Mouse (Mus musculus) lung, postnatal 14 days (tissue): Measurements from ENCODE around the gene Tmem232.
"Not testable (repeated sequence)": the region's sequence is repeated elsewhere in the genome, so short reads cannot be mapped to it uniquely, and the experiment has no call there.

Experiments
- DNase-seq: peaks from one replicate; pipeline ENCODE4 v3.0.0; 2021

Tmem232 gene

GRCm38 (mm10) chr17:65513517-65513916 is 27.1 kb downstream of the Tmem232 start:
- no peak for DNase-seq

DNA sequence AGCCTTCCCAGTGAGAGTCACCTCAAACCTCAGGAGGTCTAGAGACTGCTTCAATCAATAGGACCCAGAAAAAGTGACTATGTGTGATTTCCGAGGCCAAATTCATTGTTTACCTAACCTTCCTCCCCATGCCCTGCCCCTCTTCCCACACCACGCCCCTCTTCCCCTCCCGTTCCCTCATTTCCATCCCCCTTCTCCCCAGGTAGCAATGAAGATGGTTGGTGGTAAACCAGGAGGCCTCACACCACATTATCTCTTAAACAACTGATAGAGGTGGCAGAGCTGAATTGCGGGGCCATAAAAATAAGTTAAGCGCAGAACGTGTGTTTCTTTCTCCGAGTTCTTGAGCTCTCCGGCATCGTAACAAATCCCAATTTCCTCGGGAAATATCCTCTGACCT is 55.9 kb downstream of the Tmem232 start:
- no peak for DNase-seq

DNA sequence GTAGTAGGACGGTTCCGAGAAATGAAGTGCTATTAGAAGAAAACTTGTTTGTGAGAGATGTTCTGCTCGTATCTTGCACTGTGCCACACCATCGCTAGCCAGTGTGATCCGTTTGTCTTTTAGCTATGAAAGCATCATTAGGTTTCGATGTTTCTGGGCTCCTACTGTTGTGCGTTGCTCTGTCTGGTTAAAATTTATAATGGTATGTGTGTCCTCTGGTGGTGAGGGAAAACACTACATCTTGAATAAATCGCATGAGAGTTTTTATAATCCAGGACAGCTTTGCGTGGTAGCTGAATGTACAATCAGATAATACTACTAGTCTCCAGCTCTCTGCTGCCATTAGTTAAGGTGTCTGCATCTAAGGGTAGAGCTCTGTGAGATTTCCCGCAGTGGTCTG is 63.8 kb downstream of the Tmem232 start:
- DNase-seq, result no peak

DNA sequence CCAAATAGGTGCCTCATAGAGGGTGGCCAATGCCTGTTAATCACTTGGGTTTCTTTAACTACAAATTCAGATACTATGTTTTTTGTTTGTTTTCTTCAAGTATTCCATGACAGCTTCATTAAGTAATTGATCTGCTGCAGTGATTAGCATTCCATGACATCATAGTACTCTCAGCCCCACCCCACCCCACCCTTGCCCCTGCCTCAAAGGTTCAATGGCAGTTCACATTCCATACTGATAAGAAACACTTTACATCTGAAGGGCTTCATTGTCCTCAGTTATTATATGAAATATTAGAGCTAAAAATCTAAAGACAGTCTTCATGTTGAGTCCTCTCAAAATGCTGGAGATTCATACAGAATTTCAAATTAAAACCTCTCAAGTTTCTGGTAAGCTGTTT is 89.8 kb downstream of the Tmem232 start:
- no peak for DNase-seq

- DNase-seq, result not testable (repeated sequence)
Observed at GRCm38 (mm10) chr17:65437906-65438305, 102.7 kb downstream of the Tmem232 start.

DNA sequence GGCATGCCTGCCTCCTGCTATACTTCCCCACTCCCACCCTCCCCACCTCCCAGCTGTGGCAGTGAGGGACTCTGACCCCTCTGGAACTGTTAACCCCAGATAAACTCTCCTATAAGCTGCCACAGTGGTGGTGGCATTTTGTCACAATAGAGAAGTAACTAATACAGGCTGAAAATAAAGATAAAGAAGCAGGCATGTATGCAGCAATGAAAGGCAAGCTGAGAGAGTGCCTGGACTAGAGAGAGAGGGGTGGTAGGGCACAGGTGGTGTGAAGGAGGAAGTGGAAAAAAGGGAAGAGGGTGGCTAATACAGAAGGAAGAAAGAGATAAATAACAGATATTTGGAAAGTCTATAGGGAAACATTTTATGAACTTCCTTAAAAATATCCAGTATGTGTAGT is 121.5 kb downstream of the Tmem232 start:
- no peak for DNase-seq

DNA sequence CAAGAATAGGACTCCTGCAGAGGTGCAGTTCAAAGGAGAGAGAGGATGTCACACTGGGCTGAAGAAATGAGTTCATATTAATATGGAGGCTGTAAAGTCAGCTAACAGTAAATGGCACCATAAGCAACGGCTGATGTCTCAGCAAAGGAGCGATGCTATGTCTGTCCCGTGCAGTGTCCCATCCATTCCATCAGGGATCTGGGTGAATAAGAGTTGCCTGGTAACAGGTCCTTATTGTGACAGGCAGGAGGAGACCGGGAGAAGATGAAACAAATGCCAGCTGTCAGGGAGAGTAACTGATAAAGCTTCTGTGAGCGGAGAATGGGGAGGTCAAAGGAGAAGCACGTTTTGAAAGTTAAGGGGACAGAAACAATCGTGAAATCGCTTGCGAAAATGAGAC is 135.3 kb downstream of the Tmem232 start:
- no peak for DNase-seq

GRCm38 (mm10) chr17:65400914-65401313 is 139.7 kb downstream of the Tmem232 start:
- no peak for DNase-seq

GRCm38 (mm10) chr17:65384411-65384962 is 156.1 kb downstream of the Tmem232 start:
- DNase-seq, result no peak

- peak; percentile 11 for DNase-seq
Observed at GRCm38 (mm10) chr17:65370034-65370780, 170.4 kb downstream of the Tmem232 start.

- no peak for DNase-seq
Observed at GRCm38 (mm10) chr17:65365535-65366254, 174.9 kb downstream of the Tmem232 start.

GRCm38 (mm10) chr17:65351836-65352235 is 188.7 kb downstream of the Tmem232 start:
- no peak for DNase-seq

DNA sequence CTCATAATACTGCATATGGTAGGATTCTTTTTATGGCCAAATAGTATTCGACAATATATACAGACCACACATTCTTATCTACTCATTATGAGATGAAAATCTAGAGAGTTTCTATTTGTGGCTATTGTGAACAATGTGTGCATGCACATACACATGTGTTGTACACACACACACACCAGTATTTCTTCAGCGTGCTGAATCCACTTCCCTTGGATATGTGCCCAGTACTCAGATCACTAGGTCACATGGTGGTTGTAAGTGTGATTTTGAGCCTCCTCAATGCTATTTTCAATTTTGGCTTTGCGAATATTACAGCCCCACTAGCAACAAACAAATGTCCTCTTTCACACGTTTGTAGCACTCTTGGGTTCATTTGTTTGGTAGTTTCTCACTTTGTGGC is 200.6 kb downstream of the Tmem232 start:
- no peak for DNase-seq

- no peak for DNase-seq
Observed at GRCm38 (mm10) chr17:65330759-65331158, 209.8 kb downstream of the Tmem232 start.

- peak; percentile 22 for DNase-seq
Observed at GRCm38 (mm10) chr17:65325249-65325648, 215.3 kb downstream of the Tmem232 start.

GRCm38 (mm10) chr17:65320623-65321022 is 220.0 kb downstream of the Tmem232 start:
- no peak for DNase-seq

- DNase-seq, result no peak
Observed at GRCm38 (mm10) chr17:65299946-65300345, 240.6 kb downstream of the Tmem232 start.

DNA sequence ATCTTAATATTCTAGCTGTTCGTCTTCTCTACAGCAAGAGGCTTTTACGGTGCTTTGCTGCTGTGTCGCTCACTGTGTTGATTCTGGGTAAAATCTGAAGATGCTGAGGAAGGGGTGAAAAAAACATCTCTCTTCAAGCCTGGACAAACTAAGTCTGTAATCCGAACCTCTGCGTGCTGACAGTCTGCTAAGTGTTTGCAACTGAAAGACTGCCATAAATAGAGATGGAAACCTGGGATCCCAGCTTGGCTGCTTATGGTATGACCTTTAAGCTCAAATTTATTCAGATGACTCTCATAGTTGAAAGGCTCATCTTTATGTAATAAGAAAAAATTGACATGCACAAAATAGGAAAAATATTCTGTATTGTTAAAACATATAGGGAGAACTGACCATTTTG is 242.8 kb downstream of the Tmem232 start:
- DNase-seq, result no peak

- DNase-seq, result peak; percentile 6
Observed at GRCm38 (mm10) chr17:65252160-65252559, 288.4 kb downstream of the Tmem232 start.

- DNase-seq, result no peak
Observed at GRCm38 (mm10) chr17:65250261-65250660, 290.3 kb downstream of the Tmem232 start.

GRCm38 (mm10) chr17:65243716-65244115 is 296.9 kb downstream of the Tmem232 start:
- no peak for DNase-seq

DNA sequence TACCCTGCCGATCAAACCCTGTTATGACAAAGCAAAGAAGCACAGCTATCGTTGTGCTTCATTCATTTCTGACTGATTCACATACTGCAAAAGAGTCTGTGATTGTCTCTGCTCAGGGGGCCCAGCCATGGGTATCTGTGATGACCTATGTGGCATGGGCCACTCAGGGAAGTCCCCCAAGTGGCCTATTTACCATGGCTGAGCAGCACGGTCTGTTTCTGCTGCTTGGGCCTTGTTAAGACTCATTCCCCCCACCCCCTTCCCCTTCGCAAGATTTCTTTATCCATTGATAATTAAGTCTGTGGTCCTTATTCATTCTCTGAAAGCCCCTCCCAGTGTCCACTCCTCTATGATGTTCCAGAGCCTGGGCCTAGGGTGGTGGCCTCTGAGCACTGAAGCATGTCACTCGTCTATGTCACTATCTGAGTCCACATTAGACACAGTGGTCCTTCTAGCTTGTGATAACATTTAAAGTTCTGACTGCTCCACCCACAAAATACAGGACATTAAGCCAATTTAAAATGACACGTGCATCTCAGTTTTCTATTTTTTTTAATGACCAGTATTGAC is 315.1 kb downstream of the Tmem232 start:
- no peak for DNase-seq

DNA sequence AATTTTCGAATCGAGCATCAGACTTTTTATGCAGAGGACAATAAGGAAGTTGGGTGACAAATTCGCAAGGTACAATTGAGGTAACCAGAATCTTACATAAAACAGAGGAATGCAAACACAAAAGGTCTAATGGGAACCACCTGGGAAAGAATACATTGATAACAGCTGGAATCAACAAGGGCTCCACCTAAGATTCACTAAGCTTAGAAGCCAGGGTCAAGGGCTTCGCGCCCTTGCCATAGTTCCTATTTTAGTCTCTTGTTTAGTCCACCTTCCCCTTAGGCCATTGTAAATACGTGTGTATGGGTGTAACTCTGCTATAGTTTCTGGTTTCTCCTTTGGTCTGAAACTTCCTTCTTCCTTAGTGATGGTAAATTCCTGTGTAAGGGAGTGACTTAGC is 318.9 kb downstream of the Tmem232 start:
- DNase-seq, result not testable (repeated sequence)
